Mouse (Mus musculus) small intestine, adult 2 months (tissue): ENCODE measurements around the gene Taar8a. TPM values are rescaled to one million over a fixed set of nuclear protein-coding genes. Genes with fewer than 3 reads are reported as not detected.
"Not testable (repeated sequence)": the region's sequence is repeated elsewhere in the genome, so short reads cannot be mapped to it uniquely, and the experiment has no call there.

ENCODE experiments used
- H3K27ac ChIP-seq: fragments of 200-500 bp; 2 replicates; pipeline ENCODE4 v1.5.1; 2012; ENCODE audit warnings: low read depth, low read length, control low read depth, inconsistent platforms; ENCODE audit not compliant: insufficient read depth
- H3K27me3 ChIP-seq: fragments of 200-500 bp; 2 replicates; pipeline ENCODE4 v1.6.1; 2012; ENCODE audit warnings: mild to moderate bottlenecking, moderate library complexity, low read length, inconsistent platforms; ENCODE audit not compliant: control insufficient read depth, insufficient read depth
- H3K36me3 ChIP-seq: fragments of 200-500 bp; 2 replicates; pipeline ENCODE4 v1.6.1; 2012; ENCODE audit warnings: mild to moderate bottlenecking, low read length, control low read depth, inconsistent platforms; ENCODE audit not compliant: control insufficient read depth, insufficient read depth
- H3K4me1 ChIP-seq: fragments of 200-500 bp; 2 replicates; pipeline ENCODE4 v1.6.1; 2012; ENCODE audit warnings: low read length, inconsistent platforms, mixed read lengths; ENCODE audit not compliant: control insufficient read depth, insufficient read depth, insufficient read length
- H3K4me3 ChIP-seq: fragments of 200-500 bp; 2 replicates; pipeline ENCODE4 v1.5.1; 2012; ENCODE audit warnings: low read depth, mild to moderate bottlenecking, control low read depth, inconsistent platforms, low read length, moderate library complexity
- CTCF ChIP-seq: fragments of 200-500 bp; IDR thresholded peaks from 2 replicates; pipeline ENCODE4 v1.5.1; 2012; ENCODE audit warnings: low read depth, mild to moderate bottlenecking, control low read depth, inconsistent platforms, low read length, moderate library complexity, mixed read lengths; ENCODE audit not compliant: insufficient replicate concordance, insufficient read length; ENCODE audit errors: extremely low read depth
- POLR2A ChIP-seq: fragments of 200-500 bp; IDR thresholded peaks from 2 replicates; pipeline ENCODE4 v1.6.1; 2012; ENCODE audit warnings: low read depth, mild to moderate bottlenecking, control low read depth, inconsistent platforms, low read length, moderate library complexity
- WGBS: fragments of 180-500 bp; shearing (Covaris S2); methylation state at CpG from one replicate; pipeline ENCODE4 v1.1.7; 2018; 5-methylcytosine and 5-hydroxymethylcytosine counted together
- polyA plus RNA-seq: library from polyadenylated mRNA; depleted of rRNA; stranded (reverse); fragments of >200 nt; gene quantifications from 2 replicates; pipeline ENCODE4 v1.2.3, GENCODE M21; 2012

Gene Taar8a
- polyA plus RNA-seq, 1 experiment, result not detected

- TF ChIP-seq POLR2A, result no peak
- TF ChIP-seq CTCF, result no peak
- Histone ChIP-seq H3K36me3 (no peaks in the 10 kb centered on the region), H3K27ac (no peak overlapping the region), H3K4me1 (no peaks in the 10 kb centered on the region), H3K27me3 (no peaks in the 10 kb centered on the region), H3K4me3 (no peak overlapping the region)
- 83% methylated on average over 3 of the region's 3 CpGs for WGBS
These were observed 17.3 kb upstream of the Taar8a start for GRCm38 (mm10) chr10:24058986-24059385.

- not testable (repeated sequence) for H3K36me3 ChIP-seq, H3K27ac ChIP-seq, H3K4me3 ChIP-seq, H3K4me1 ChIP-seq, H3K27me3 ChIP-seq
- 9% methylated on average over 2 of the region's 2 CpGs for WGBS
These were observed 1.5 kb upstream of the Taar8a start for GRCm38 (mm10) chr10:24074751-24075150.

GRCm38 (mm10) chr10:24080166-24080565 is 3.9 kb downstream of the Taar8a start:
- Histone ChIP-seq H3K27ac (no peak overlapping the region), H3K4me1 (peaks cover 5% of the 10 kb centered on the region; the same call in 1 of the 2 replicates), H3K4me3 (no peak overlapping the region), H3K27me3 (no peaks in the 10 kb centered on the region), H3K36me3 (no peaks in the 10 kb centered on the region)
- 31% methylated on average over 3 of the region's 3 CpGs for WGBS
- peak; percentile 21; the same call in 1 of the 2 replicates for TF ChIP-seq CTCF
- no peak for TF ChIP-seq POLR2A

- peaks cover 5% of the 10 kb centered on the region; the same call in 1 of the 2 replicates for H3K4me1 ChIP-seq
- no peaks in the 10 kb centered on the region for H3K36me3 ChIP-seq
- H3K27ac ChIP-seq, result no peak overlapping the region
- no peak for TF ChIP-seq CTCF
- no peak for TF ChIP-seq POLR2A
- no peaks in the 10 kb centered on the region for H3K27me3 ChIP-seq
- WGBS, result 77% methylated on average over 5 of the region's 5 CpGs
- no peak overlapping the region for H3K4me3 ChIP-seq
These were observed 9.6 kb downstream of the Taar8a start for GRCm38 (mm10) chr10:24085936-24086335.

- no peak for TF ChIP-seq CTCF
- no peak for TF ChIP-seq POLR2A
- Histone ChIP-seq H3K4me3 (no peak overlapping the region), H3K4me1 (peaks cover 3% of the 10 kb centered on the region; the same call in 1 of the 2 replicates), H3K27ac (no peak overlapping the region), H3K27me3 (no peaks in the 10 kb centered on the region), H3K36me3 (no peaks in the 10 kb centered on the region)
- WGBS, result 22% methylated on average over 5 of the region's 5 CpGs
These were observed 10.3 kb downstream of the Taar8a start for GRCm38 (mm10) chr10:24086555-24086954.

GRCm38 (mm10) chr10:24087168-24087567 is 10.9 kb downstream of the Taar8a start:
- H3K27ac ChIP-seq, result no peak overlapping the region
- H3K27me3 ChIP-seq, result no peaks in the 10 kb centered on the region
- no peak overlapping the region for H3K4me3 ChIP-seq
- H3K4me1 ChIP-seq, result peaks cover 3% of the 10 kb centered on the region; the same call in 1 of the 2 replicates
- TF ChIP-seq POLR2A, result no peak
- no peaks in the 10 kb centered on the region for H3K36me3 ChIP-seq
- WGBS, result 84% methylated on average over 2 of the region's 2 CpGs

- no peak within 1 kb of the TSS for H3K27ac ChIP-seq
- 63% methylated on average over 2 of the region's 2 CpGs for WGBS
- no peak within 1 kb of the TSS for H3K4me3 ChIP-seq
- H3K36me3 ChIP-seq, result no peaks in the 10 kb centered on the region
- TF ChIP-seq POLR2A, result no peak
- no peak for TF ChIP-seq CTCF
- peaks cover 2% of the 10 kb centered on the region; the same call in 1 of the 2 replicates for H3K4me1 ChIP-seq
- no peaks in the 10 kb centered on the region for H3K27me3 ChIP-seq
These were observed 15.9 kb downstream of the Taar8a start, which contains the start of gene Taar8b for GRCm38 (mm10) chr10:24092194-24092593. Gene Taar8b (minus strand): TSS chr10:24092294.

GRCm38 (mm10) chr10:24097010-24097409 is 20.7 kb downstream of the Taar8a start:
- H3K4me3 ChIP-seq, H3K27me3 ChIP-seq, H3K36me3 ChIP-seq, H3K27ac ChIP-seq, H3K4me1 ChIP-seq: not testable (repeated sequence)
- 39% methylated on average over 2 of the region's 2 CpGs for WGBS

GRCm38 (mm10) chr10:24101812-24102211 is 25.5 kb downstream of the Taar8a start, which contains the start of gene Taar8c:
Gene Taar8c (minus strand): TSS chr10:24101912.
- not testable (repeated sequence) for H3K4me1 ChIP-seq, H3K36me3 ChIP-seq, H3K27me3 ChIP-seq, H3K4me3 ChIP-seq, H3K27ac ChIP-seq
- 92% methylated on average over 1 of the region's 3 CpGs for WGBS

- not testable (repeated sequence) for H3K27ac ChIP-seq, H3K27me3 ChIP-seq, H3K36me3 ChIP-seq, H3K4me3 ChIP-seq
- H3K4me1 ChIP-seq, result peaks cover 15% of the 10 kb centered on the region; the same call in 1 of the 2 replicates
- 15% methylated on average over 1 of the region's 1 CpGs for WGBS
These were observed 27.0 kb downstream of the Taar8a start for GRCm38 (mm10) chr10:24103299-24103698.
